Mouse (Mus musculus): ENCODE results near the gene Mgll. TPM values are rescaled to one million over a fixed set of nuclear protein-coding genes. Genes with fewer than 3 reads are reported as not detected.

Gene Mgll
- total RNA-seq, 1 experiment from 2014 or later, result 4.0 TPM

- no peak for ATAC-seq (replicated peaks; ENCODE audit: low read depth, poor library complexity, severe bottlenecking)
Observed at GRCm38 (mm10) chr6:88821901-88822300, 97.7 kb downstream of the Mgll start.

- no peak for ATAC-seq (replicated peaks; ENCODE audit: low read depth, poor library complexity, severe bottlenecking)
Observed at GRCm38 (mm10) chr6:88824183-88824582, 100.0 kb downstream of the Mgll start.

DNA sequence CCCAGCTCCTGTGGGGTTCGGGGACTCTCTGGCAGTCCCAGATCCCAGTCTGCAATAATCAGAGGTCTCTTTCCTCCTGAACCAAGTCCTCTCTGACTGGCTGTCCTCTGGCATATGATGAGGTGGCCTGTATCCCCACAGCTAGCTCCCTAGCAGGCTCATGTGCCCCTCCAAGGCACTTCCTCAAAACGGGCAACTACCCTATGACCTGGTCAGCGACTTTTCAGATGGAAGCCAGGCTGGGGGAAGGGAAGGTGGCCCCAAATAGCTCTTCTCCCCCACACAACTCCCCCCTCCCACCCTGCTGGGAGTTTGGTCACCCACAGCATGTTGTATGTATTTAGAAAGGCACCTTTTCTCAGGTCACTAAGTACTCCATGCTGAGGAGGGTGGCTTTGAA lies 101.9 kb downstream of the Mgll start:
- no peak for ATAC-seq (replicated peaks; ENCODE audit: low read depth, poor library complexity, severe bottlenecking)

DNA sequence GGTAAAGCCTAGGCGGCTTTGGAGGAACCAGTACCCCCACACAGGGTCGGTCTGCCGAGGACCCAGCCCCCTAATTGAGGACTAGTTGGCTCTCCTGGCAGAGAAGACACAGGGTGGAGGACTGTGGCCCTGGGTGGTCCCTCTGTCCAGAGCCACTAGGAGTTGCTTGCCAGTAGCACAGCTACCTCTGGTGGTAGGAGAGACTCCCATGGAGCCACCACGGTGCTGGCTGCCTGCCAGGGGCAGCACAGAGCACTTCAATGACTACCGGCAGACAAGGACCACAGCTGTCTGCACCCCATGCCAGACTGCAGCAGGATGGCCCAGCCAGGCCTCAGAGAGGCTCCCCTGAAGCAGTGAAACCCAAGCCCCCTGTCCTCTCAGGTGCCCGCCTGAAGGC lies 102.3 kb downstream of the Mgll start:
- ATAC-seq (replicated peaks; ENCODE audit: low read depth, poor library complexity, severe bottlenecking), result peak; percentile 56

GRCm38 (mm10) chr6:88826965-88827364 lies 102.8 kb downstream of the Mgll start:
- no peak for ATAC-seq (replicated peaks; ENCODE audit: low read depth, poor library complexity, severe bottlenecking)

DNA sequence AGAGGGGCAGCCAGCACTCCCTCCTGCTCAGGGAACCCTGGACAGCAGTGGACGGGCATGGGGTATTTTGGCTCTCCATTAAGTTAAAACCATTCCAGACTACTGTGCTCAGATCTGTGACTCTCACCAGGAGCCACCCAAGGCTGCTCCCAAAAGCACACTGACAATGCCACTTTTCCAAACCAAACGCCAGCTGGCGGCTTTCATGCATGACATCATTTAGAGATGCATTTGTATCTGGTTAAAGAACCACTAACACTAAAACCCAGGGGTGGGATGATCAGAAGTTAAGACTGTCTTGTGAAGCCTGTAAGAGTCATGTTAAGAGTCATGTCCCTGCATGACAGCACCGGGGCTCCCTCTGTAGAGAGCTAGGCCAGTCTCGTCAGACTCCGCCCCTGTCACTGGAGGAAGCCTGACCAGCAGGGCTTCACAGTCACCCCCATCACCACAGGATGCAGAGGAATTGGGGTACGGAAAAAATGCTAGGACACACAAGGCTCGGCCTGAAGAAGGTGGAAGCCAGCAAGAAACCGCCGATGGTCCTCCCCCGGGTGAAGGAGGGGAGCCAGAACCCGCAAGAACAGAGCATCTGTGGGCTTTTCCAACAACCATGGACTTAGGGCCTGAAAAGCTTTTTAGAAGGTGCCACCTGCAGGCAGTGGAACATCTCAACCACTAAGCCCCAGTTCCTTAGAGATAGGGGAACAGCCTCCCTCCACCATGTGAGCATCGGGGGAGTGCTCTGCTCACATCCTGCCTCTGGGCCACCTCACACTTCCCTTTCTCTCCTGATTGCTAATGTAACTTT lies 103.4 kb downstream of the Mgll start:
- ATAC-seq (replicated peaks; ENCODE audit: low read depth, poor library complexity, severe bottlenecking), result peak; percentile 80

GRCm38 (mm10) chr6:88828206-88829009 lies 104.2 kb downstream of the Mgll start:
- ATAC-seq (replicated peaks; ENCODE audit: low read depth, poor library complexity, severe bottlenecking), result no peak

GRCm38 (mm10) chr6:88829579-88829978 lies 105.4 kb downstream of the Mgll start:
- no peak for ATAC-seq (replicated peaks; ENCODE audit: low read depth, poor library complexity, severe bottlenecking)

DNA sequence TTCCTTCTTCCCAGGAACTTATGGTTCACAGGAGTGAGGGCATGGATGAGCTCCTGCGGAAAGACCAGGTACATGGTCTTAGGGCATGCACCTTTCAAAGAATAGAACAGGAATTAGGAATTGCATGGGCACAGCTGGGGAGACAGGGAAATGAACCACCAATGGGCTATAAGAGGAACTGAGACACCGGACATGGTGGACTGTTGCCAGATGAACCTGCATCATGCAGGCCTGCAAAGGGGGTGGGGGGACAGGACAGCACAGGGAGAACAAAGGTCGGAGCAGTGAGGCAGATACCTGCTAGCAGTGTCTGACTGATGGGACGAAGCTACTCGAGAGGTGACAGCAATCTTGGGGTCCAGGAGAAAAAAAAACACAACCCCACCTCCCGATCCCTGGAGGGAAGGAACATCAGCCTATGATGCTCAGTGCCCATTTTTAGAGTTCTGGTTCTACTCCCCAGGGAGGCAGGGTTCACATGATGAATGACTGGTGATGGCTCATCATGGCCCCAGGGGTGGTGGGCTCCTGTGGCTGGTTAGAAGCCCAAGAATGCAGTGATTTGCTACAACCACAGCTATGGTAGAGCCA lies 106.0 kb downstream of the Mgll start:
- no peak for ATAC-seq (replicated peaks; ENCODE audit: low read depth, poor library complexity, severe bottlenecking)

DNA sequence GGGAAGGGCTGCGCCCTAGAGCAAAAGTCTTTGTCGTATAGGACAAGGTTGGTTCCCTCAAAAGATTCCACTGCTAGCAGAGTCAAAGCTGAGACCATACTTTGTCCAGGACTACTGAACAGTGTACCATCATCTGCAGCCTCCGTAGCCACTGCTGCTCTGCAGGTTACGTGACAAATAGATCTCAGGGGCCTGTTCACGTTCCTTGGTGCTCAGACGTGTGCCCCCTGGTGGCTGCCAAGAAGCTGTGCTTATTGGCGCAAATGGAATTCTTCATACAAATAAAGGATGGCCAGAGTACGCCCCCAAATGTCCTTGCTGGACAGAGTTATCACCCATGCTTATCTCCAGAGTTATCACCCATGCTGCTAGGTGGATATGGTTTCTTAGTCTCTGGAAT lies 107.2 kb downstream of the Mgll start:
- 0 out of 2 replicates have a peak, but pooled peaks have one; percentile 10 for ATAC-seq (replicated peaks; ENCODE audit: low read depth, poor library complexity, severe bottlenecking)

DNA sequence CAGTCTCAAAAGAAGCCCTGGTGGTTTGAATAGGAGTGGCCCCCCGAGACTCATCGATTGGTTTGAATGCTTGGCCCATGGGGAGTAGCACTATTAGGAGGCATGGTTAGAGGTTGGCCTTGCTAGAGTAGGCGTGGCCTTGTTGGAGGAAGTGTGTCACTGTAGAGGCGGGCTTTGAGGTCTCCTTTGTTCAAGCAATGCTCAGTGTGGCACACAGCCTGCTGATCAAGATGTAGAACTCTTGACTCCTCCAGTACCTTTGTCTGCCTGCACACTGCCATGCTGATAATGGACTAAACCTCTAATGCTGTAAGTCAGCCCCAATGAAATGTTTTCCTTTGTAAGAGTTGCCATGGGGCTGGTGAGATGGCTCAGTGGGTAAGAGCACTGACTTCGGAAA lies 108.5 kb downstream of the Mgll start:
- ATAC-seq (replicated peaks; ENCODE audit: low read depth, poor library complexity, severe bottlenecking), result no peak

DNA sequence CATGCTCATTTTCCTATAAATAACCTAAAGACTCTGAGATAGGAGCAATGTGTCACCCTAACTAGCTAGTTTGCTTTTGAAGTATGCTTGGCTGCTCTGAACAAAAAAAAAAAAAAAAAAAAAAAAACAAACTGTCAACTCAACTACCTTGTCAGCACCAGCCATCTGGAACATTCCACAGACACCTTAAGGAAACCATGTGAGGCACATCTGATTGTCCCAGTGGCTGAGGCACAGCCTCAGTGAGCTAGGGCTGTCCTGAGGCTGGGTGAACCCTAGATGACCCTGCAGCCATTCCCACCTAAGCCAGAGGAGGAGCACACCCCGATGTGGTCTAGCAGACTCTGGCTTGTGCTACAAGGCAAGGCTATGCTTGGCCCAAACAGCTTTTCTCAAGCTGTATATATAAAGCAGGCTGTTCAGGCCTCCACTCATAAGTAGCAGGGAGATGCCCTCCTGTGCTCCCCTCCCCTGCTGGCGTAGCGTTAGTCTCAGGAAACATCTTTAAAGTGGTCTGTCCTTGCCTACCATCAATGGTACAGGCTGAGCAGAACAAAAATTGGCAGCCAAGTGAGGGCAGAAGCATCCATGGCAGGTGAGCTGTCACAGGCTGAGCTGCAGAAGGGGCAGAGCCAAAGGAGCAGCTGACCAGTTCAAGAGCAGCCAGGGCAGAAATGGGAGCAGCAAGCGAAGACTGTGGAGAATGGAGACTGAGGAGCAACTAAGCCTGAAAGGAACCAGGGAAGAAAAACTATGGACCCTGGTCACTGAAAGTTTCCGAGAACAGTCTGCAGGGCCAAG lies 109.3 kb downstream of the Mgll start:
- ATAC-seq (replicated peaks; ENCODE audit: low read depth, poor library complexity, severe bottlenecking), result no peak

DNA sequence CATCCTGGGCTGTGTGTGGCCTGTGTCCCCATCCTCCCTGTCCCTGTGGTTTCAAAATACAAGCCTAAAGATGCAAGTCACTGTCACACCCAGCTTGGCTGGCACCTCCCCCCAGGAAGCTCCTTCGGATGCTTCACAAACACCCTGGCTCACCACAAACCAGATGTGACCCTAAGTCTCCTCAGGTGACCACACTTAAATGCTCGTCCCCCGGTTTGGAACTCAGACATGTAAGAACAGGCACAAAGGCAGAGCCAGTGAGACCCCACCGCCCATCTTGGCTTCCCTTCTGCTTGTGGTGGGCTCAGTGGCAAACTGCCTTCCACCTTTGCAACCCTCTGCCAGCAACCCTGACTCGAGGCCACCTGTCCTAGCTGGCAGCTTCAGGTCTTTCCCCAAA lies 110.8 kb downstream of the Mgll start:
- peak; percentile 59 for ATAC-seq (replicated peaks; ENCODE audit: low read depth, poor library complexity, severe bottlenecking)

- no peak for ATAC-seq (replicated peaks; ENCODE audit: low read depth, poor library complexity, severe bottlenecking)
Observed at GRCm38 (mm10) chr6:88836178-88836819, 112.1 kb downstream of the Mgll start.

DNA sequence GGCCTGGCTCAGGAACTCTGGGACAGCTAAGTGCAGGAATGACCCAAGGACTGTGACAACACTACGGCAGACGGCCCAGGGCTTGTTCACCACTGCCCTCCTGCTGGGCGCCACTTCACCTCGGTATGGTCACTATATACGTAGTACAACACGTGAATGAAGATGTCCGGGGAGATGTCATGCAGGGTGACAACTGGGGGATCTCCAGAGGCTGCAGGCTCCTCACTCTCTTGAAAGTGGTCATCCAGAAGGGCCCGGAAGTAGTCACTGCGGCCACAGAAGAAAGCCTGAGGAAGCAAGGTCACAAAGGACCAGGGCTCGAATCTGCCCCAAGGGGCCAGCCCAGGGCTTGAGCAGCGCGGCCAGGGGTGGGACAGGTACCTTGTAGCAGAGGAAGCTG lies 113.8 kb downstream of the Mgll start:
- ATAC-seq (replicated peaks; ENCODE audit: low read depth, poor library complexity, severe bottlenecking), result no peak

DNA sequence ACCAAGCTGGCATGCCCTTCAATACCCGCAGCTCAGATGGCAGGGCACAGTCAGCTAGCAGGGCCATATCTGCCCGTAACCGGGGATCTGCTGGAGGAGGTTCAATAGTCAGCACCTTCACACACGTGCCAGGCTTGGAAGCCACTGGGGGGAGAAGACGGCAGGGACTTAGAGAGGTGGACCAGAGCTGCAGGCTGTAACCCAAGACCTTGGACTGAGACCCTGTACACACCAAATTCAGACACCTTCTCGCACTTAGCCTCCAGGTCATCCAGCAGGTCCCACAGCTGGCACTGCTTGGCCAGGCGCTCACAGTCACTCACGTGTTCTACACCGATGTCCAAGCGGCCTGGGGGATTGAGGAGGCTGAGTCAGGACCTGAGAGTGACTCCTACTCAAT lies 114.4 kb downstream of the Mgll start:
- ATAC-seq (replicated peaks; ENCODE audit: low read depth, poor library complexity, severe bottlenecking), result no peak

DNA sequence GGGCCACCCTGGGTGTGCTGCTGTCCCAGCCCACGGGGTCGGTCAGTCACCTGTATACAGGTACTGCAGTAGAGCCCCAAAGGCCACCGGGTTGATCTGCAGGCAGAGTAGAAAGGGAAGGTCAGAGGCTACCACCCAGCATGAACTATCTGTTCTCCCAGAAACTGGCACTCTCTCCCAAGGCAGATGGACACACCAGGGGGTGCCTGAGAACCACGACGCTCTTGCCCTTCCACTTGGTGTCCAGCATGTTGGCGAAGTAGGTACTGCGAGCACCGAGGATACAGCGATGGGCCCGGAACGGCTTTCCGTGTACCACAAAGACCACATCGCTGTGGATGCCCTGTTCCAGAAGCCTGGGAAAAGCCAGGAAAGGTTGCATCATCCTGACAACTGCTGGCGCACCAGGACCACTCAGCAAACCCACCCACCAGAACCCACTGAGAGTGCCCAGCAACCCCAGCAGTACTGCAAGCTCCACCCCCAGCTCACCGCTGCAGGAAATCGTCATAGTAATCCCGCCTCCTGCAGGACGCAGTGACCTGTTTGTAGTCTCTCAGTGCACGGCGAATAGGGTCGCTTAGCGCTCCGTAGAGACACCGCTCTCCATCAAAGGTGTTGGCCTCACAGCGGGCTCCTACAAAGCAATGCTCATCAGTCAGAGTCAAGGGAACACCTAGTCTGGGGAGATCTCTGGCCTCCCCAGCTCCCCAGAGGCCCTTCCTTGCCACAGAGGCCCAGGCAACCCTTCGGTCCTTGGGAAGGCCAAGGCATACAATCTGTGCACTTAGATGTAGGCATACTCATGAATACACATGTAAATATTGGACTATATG lies 115.1 kb downstream of the Mgll start:
- no peak for ATAC-seq (replicated peaks; ENCODE audit: low read depth, poor library complexity, severe bottlenecking)

- no peak for ATAC-seq (replicated peaks; ENCODE audit: low read depth, poor library complexity, severe bottlenecking)
Observed at GRCm38 (mm10) chr6:88840211-88840610, 116.0 kb downstream of the Mgll start.

Data from common myeloid progenitor, adult 5-6 weeks (primary cell).